Comparison of ENCODE assay signal across 32 mouse cellular contexts in genomic region chr13:64086036-64086435, GRCm38 (mm10). TPM values are rescaled to one million over a fixed set of nuclear protein-coding genes. Genes with fewer than 3 reads are reported as not detected.
DNase-seq lines count a peak whose midpoint lies in the region; ATAC-seq and TF ChIP-seq lines count a peak whose summit lies in the region.
"Had no signal": no experiment of that assay in that cellular context is flagged by ENCODE, and none has a peak within 500 bp of the region (broad histone marks: within the 10 kb centered on the region; RNA-seq: fewer than 3 reads in every experiment).

No protein-coding gene starts in this region.

- no peak overlapping the region for H3K27ac ChIP-seq in kidney, adult 2 months (ENCODE audit: insufficient read depth, low read depth, low read length)
- no peak overlapping the region for H3K27ac ChIP-seq in kidney, embryonic 16.5 days (ENCODE audit: low read length)
- H3K27ac ChIP-seq in liver, embryonic 11.5 days (ENCODE audit: low read depth, low read length): no peak overlapping the region
- H3K27ac ChIP-seq: embryonic facial prominence, embryonic 10.5 days; embryonic facial prominence, embryonic 13.5 days; forebrain, embryonic 12.5 days; forebrain, embryonic 15.5 days; heart, adult 2 months; heart, embryonic 10.5 days; heart, embryonic 13.5 days; hindbrain, embryonic 14.5 days had no signal

- H3K4me1 ChIP-seq in kidney, adult 2 months (ENCODE audit: control insufficient read depth, insufficient read depth, low read length): no peaks in the 10 kb centered on the region
- peaks cover 11% of the 10 kb centered on the region; the same call in 1 of the 2 replicates for H3K4me1 ChIP-seq in kidney, embryonic 16.5 days (ENCODE audit: insufficient read depth, low read length)
- H3K4me1 ChIP-seq in liver, embryonic 11.5 days (replicated peaks; ENCODE audit: control insufficient read depth, insufficient read depth, low read length): no peaks in the 10 kb centered on the region

- peak; percentile 78 for DNase-seq in kidney, adult 2 months
- peak; percentile 29 for DNase-seq in kidney, postnatal 14 days
- no peak for DNase-seq in kidney, postnatal 10 days
- DNase-seq in kidney, postnatal 36 days: peak; percentile 39 to 56
- no peak for DNase-seq in liver, embryonic 11.5 days (ENCODE audit: low spot score)
- DNase-seq: adrenal gland, adult 8-10 months; adrenal gland, postnatal 25 days; B cell, adult 2 months; cerebellum, adult 11-12 months; cerebellum, adult 8-10 months; cerebellum, postnatal 10 days; cerebellum, postnatal 36 days; embryo, embryonic 11 days; gastrocnemius, postnatal 10 days; gastrocnemius, postnatal 36 days; heart, adult 2 months; heart, postnatal 14 days; heart, postnatal 4 days had no signal

- no peak overlapping the region for H3K4me2 ChIP-seq in kidney, embryonic 16.5 days (replicated peaks; ENCODE audit: low read depth, low read length)
- H3K4me2 ChIP-seq in liver, embryonic 11.5 days: no peak overlapping the region
- H3K4me2 ChIP-seq: embryonic facial prominence, embryonic 13.5 days; forebrain, embryonic 12.5 days; forebrain, embryonic 15.5 days; heart, embryonic 13.5 days; hindbrain, embryonic 14.5 days had no signal

- no peak for TF ChIP-seq POLR2A in kidney, adult 2 months (IDR thresholded peaks at IDR 0.05; ENCODE audit: low read depth, low read length)

- no peaks in the 10 kb centered on the region for H3K27me3 ChIP-seq in kidney, adult 2 months (replicated peaks; ENCODE audit: control insufficient read depth, insufficient read depth, low read length)
- H3K27me3 ChIP-seq in kidney, embryonic 16.5 days (ENCODE audit: insufficient read depth, low read length): no peaks in the 10 kb centered on the region
- H3K27me3 ChIP-seq in liver, embryonic 11.5 days (replicated peaks; ENCODE audit: control insufficient read depth, insufficient read depth, low read length): no peaks in the 10 kb centered on the region
- H3K27me3 ChIP-seq: embryonic facial prominence, embryonic 13.5 days; forebrain, embryonic 12.5 days; forebrain, embryonic 15.5 days; heart, embryonic 13.5 days had no signal

- WGBS in kidney, adult 2 months: 54% methylated on average over 5 of the region's 5 CpGs
- WGBS in kidney, embryonic 16.5 days: 77% methylated on average over 5 of the region's 5 CpGs
- 89% methylated on average over 5 of the region's 5 CpGs for WGBS in liver, embryonic 11.5 days

- no peak overlapping the region for H3K4me3 ChIP-seq in kidney, adult 2 months (ENCODE audit: insufficient read depth, low read depth, low read length)
- no peak overlapping the region for H3K4me3 ChIP-seq in kidney, embryonic 16.5 days (ENCODE audit: low read length)
- no peak overlapping the region for H3K4me3 ChIP-seq in liver, embryonic 11.5 days (ENCODE audit: low read depth, low read length)
- H3K4me3 ChIP-seq: embryonic facial prominence, embryonic 10.5 days; embryonic facial prominence, embryonic 13.5 days; erythroblast, embryonic 14.5 days; forebrain, embryonic 12.5 days; forebrain, embryonic 15.5 days; heart, adult 2 months; heart, embryonic 10.5 days; heart, embryonic 13.5 days had no signal

- H3K36me3 ChIP-seq in kidney, adult 2 months (ENCODE audit: control insufficient read depth, insufficient read depth, low read length): no peaks in the 10 kb centered on the region
- H3K36me3 ChIP-seq in kidney, embryonic 16.5 days (ENCODE audit: insufficient read depth, low read length): no peaks in the 10 kb centered on the region
- no peaks in the 10 kb centered on the region for H3K36me3 ChIP-seq in liver, embryonic 11.5 days (ENCODE audit: control insufficient read depth, insufficient read depth, low read length)
- H3K36me3 ChIP-seq: embryonic facial prominence, embryonic 10.5 days; embryonic facial prominence, embryonic 13.5 days; forebrain, embryonic 12.5 days; forebrain, embryonic 15.5 days; heart, embryonic 10.5 days; heart, embryonic 13.5 days had no signal

- no peak overlapping the region for H3K9ac ChIP-seq in kidney, embryonic 16.5 days (replicated peaks; ENCODE audit: low read length)
- no peak overlapping the region for H3K9ac ChIP-seq in liver, embryonic 11.5 days (ENCODE audit: low read depth, low read length)
- H3K9ac ChIP-seq: embryonic facial prominence, embryonic 13.5 days; forebrain, embryonic 12.5 days; forebrain, embryonic 15.5 days; heart, embryonic 13.5 days; hindbrain, embryonic 14.5 days had no signal

- ATAC-seq in kidney, embryonic 16.5 days (ENCODE audit: low FRiP score, low TSS enrichment): no peak
- peak; percentile 29 for ATAC-seq in CD4-positive, CD25-positive, alpha-beta regulatory T cell, adult 4 months
- ATAC-seq in liver, embryonic 11.5 days (replicated peaks; ENCODE audit: low FRiP score): no peak
- ATAC-seq: activated CD4-positive, CD25-positive, alpha-beta regulatory T cell, adult 4 months; forebrain, embryonic 15.5 days had no signal

- no peak for TF ChIP-seq CTCF in kidney, adult 2 months (conservative IDR thresholded peaks at IDR 0.05; ENCODE audit: insufficient read depth, insufficient read length, low read depth, low read length)

- H3K9me3 ChIP-seq in kidney, embryonic 16.5 days (ENCODE audit: low read length): no peaks in the 10 kb centered on the region
- H3K9me3 ChIP-seq in liver, embryonic 11.5 days (ENCODE audit: control insufficient read depth, low read length): no peaks in the 10 kb centered on the region
- H3K9me3 ChIP-seq: embryonic facial prominence, embryonic 10.5 days; embryonic facial prominence, embryonic 13.5 days; forebrain, embryonic 12.5 days; forebrain, embryonic 15.5 days; heart, embryonic 10.5 days; heart, embryonic 13.5 days had no signal

RNA-seq across cellular contexts. Expression of gene Hsd17b3, which starts 3.0 kb away (rescaled TPM):
- not detected in 2 replicates for polyA plus RNA-seq in kidney, adult 2 months (2012; rRNA removed)
- not detected in 2 replicates for polyA plus RNA-seq in kidney, embryonic 16.5 days (2015; fragmentation: Nextera tagmentation; extraction: Ambion mirVana)
- not detected for polyA plus RNA-seq in CD4-positive, CD25-positive, alpha-beta regulatory T cell, adult 4 months (2017; shearing (Covaris generic))
- polyA plus RNA-seq in liver, embryonic 11.5 days (2014; fragmentation: Nextera tagmentation; extraction: Ambion mirVana): not detected in 2 replicates
- polyA plus RNA-seq: activated CD4-positive, CD25-positive, alpha-beta regulatory T cell, adult 4 months; cortical plate, adult 2 months; embryonic facial prominence, embryonic 10.5 days; embryonic facial prominence, embryonic 13.5 days; erythroblast, embryonic 14.5 days; forebrain, embryonic 12.5 days; forebrain, embryonic 15.5 days; heart, adult 2 months; heart, embryonic 10.5 days; heart, embryonic 13.5 days; heart, embryonic 16.5 days; hindbrain, embryonic 11.5 days; hindbrain, embryonic 14.5 days had no signal

RNA-seq across cellular contexts. Expression of gene Slc35d2, which starts 43.1 kb away (rescaled TPM):
- polyA plus RNA-seq in kidney, adult 2 months (2012; rRNA removed): 10.9 and 13.8 TPM in 2 replicates
- 5.6 and 5.8 TPM in 2 replicates for polyA plus RNA-seq in kidney, embryonic 16.5 days (2015; fragmentation: Nextera tagmentation; extraction: Ambion mirVana)
- polyA plus RNA-seq in CD4-positive, CD25-positive, alpha-beta regulatory T cell, adult 4 months (2017; shearing (Covaris generic)): 10 to 100 TPM; 48.4 to 49.7 TPM
- polyA plus RNA-seq in liver, embryonic 11.5 days (2014; fragmentation: Nextera tagmentation; extraction: Ambion mirVana): 4.2 and 5.8 TPM in 2 replicates

Comparison
In these comparisons a context has a peak if more than half of its experiments do, and no peak if none do; other contexts are left out.
1. DNase-seq: peak in kidney, adult 2 months (single experiment), kidney, postnatal 14 days (single experiment) and kidney, postnatal 36 days (2 of 2); none in kidney, postnatal 10 days (single experiment) and liver, embryonic 11.5 days (single experiment).